Mouse (Mus musculus): Measurements from ENCODE around the gene Guk1. TPM values are rescaled to one million over a fixed set of nuclear protein-coding genes. Genes with fewer than 3 reads are reported as not detected.

Guk1 gene
- polyA plus RNA-seq, 1 experiment, result 54.9 TPM

DNA sequence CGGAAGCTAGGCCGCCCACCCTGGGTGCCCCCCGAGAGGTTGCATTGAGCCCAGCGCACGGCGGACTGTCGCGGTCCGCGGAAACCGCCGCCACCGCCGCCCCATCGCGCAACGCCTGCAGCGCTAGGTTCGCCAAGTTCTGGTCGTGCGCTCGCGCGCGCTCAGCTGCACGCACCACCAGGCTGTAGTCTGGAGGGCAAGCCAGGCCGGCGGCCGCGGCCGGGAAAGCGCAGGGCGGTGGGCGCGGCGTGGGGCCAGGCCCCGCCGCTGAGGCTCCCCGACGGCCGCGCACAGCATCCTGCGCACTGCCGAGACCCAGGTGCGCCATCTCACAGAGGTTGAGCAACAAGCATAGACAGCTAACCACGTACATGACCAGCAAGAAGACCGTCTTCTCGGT, 15.5 kb downstream of the Guk1 start:
- Histone ChIP-seq H3K9me3 (replicated peaks; ENCODE audit: control insufficient read depth, insufficient read depth, low read length, poor library complexity, severe bottlenecking) (no peaks in the 10 kb centered on the region), H3K27ac (ENCODE audit: insufficient read depth, low read length) (no peak overlapping the region), H3K36me3 (ENCODE audit: control insufficient read depth, insufficient read depth, low read length, poor library complexity, severe bottlenecking) (no peaks in the 10 kb centered on the region), H3K4me1 (ENCODE audit: control insufficient read depth, insufficient read depth, low read length) (no peaks in the 10 kb centered on the region), H3K9ac (ENCODE audit: low read depth, poor library complexity, severe bottlenecking) (peak overlapping the region; percentile 60), H3K27me3 (ENCODE audit: control insufficient read depth, insufficient read depth, low read length, poor library complexity, severe bottlenecking) (peaks cover 11% of the 10 kb centered on the region; the same call in 1 of the 2 replicates), H3K4me3 (ENCODE audit: low read depth, low read length) (peak overlapping the region; percentile 83)
- no peak for TF ChIP-seq CTCF (IDR thresholded peaks at IDR 0.05; ENCODE audit: low read depth, low read length)
- TF ChIP-seq POLR2A (IDR thresholded peaks at IDR 0.05; ENCODE audit: insufficient read depth, low read length), result no peak
- TF ChIP-seq EP300 (IDR thresholded peaks at IDR 0.05; ENCODE audit: insufficient read depth, low read depth, low read length), result no peak

DNA sequence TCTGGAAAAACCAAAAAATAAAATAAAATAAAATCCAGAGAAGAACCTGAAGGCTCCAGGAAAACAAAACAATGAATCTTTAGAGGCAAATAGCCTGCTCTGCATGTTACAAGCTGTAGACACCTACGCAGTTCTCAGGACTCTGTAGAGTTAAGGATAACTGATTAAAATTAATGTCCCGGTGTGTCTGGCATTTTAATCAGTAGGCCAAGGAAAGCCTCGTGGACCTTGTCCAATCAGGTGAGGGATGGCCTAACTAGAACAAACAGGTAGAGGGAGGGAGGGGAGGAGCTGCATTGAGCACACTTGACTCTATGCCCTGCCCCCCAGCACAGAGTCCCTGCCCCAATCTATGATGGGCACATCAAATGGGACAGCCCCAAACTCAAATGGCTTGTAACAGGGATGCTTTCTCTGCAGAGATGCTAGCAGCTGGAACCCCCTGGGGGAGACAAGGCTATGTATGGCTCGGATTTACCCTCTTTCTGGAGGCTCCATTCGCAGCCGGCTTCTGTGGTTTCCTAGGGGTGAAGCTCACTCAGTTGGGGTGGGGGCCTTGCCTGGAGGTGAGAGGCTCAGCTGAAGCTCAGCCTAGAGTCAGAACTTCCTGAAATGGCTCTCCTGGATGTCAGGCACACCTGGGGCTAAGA, 17.7 kb downstream of the Guk1 start:
- TF ChIP-seq CTCF (IDR thresholded peaks at IDR 0.05; ENCODE audit: low read depth, low read length), result no peak
- H3K36me3 ChIP-seq (ENCODE audit: control insufficient read depth, insufficient read depth, low read length, poor library complexity, severe bottlenecking), result no peaks in the 10 kb centered on the region
- no peaks in the 10 kb centered on the region for H3K9me3 ChIP-seq (replicated peaks; ENCODE audit: control insufficient read depth, insufficient read depth, low read length, poor library complexity, severe bottlenecking)
- H3K9ac ChIP-seq (ENCODE audit: low read depth, poor library complexity, severe bottlenecking), result no peak overlapping the region
- H3K27me3 ChIP-seq (ENCODE audit: control insufficient read depth, insufficient read depth, low read length, poor library complexity, severe bottlenecking), result peaks cover 11% of the 10 kb centered on the region; the same call in 1 of the 2 replicates
- H3K4me3 ChIP-seq (ENCODE audit: low read depth, low read length), result no peak overlapping the region
- H3K27ac ChIP-seq (ENCODE audit: insufficient read depth, low read length), result no peak overlapping the region
- H3K4me1 ChIP-seq (ENCODE audit: control insufficient read depth, insufficient read depth, low read length), result no peaks in the 10 kb centered on the region

DNA sequence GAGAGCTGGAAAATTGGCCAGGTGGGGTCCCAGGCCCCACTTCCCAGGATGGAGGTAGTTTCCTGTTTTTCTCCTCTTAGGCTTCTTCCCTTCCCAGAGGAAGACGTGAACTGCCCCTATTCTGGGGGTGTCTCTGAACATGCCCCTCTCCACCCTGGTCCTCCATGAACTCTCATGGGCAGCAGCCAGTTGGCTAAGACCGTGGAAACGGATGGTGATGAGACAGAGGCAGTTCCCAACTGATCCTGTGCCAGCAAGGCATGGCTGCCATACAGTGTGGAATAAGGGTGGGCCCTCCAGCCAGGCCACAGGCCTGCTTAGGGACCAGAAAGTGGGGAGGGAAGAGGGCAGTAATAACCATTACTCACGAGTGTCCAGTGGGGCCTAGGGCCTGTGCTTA, 21.5 kb downstream of the Guk1 start:
- Histone ChIP-seq H3K36me3 (ENCODE audit: control insufficient read depth, insufficient read depth, low read length, poor library complexity, severe bottlenecking) (no peaks in the 10 kb centered on the region), H3K27me3 (ENCODE audit: control insufficient read depth, insufficient read depth, low read length, poor library complexity, severe bottlenecking) (no peaks in the 10 kb centered on the region), H3K4me3 (ENCODE audit: low read depth, low read length) (no peak overlapping the region), H3K27ac (ENCODE audit: insufficient read depth, low read length) (no peak overlapping the region), H3K9me3 (replicated peaks; ENCODE audit: control insufficient read depth, insufficient read depth, low read length, poor library complexity, severe bottlenecking) (no peaks in the 10 kb centered on the region), H3K4me1 (ENCODE audit: control insufficient read depth, insufficient read depth, low read length) (no peaks in the 10 kb centered on the region), H3K9ac (ENCODE audit: low read depth, poor library complexity, severe bottlenecking) (no peak overlapping the region)
- TF ChIP-seq EP300 (IDR thresholded peaks at IDR 0.05; ENCODE audit: insufficient read depth, low read depth, low read length) (no peak), CTCF (IDR thresholded peaks at IDR 0.05; ENCODE audit: low read depth, low read length) (no peak), POLR2A (IDR thresholded peaks at IDR 0.05; ENCODE audit: insufficient read depth, low read length) (no peak)

DNA sequence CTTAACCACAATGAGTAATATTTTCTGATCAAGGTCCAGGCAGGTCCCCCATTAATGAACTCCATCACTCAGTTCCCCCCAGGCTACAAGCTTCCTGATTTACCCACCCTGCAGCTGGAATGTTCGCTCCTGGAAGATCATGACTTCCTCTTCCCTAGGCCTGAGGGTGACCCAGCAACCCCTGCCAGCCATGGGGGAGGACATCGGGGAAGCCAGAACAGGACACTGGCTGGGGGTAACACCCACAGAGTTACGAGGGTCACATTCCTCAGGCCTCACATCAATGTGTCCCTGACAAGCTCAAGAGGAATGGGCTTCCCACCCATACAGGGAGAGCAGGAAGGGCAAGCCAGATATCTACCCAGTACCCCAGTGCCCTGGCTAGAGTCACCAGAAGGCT, 22.2 kb downstream of the Guk1 start:
- Histone ChIP-seq H3K27me3 (ENCODE audit: control insufficient read depth, insufficient read depth, low read length, poor library complexity, severe bottlenecking) (no peaks in the 10 kb centered on the region), H3K9me3 (replicated peaks; ENCODE audit: control insufficient read depth, insufficient read depth, low read length, poor library complexity, severe bottlenecking) (no peaks in the 10 kb centered on the region), H3K27ac (ENCODE audit: insufficient read depth, low read length) (no peak overlapping the region), H3K36me3 (ENCODE audit: control insufficient read depth, insufficient read depth, low read length, poor library complexity, severe bottlenecking) (no peaks in the 10 kb centered on the region), H3K4me3 (ENCODE audit: low read depth, low read length) (no peak overlapping the region), H3K9ac (ENCODE audit: low read depth, poor library complexity, severe bottlenecking) (no peak overlapping the region), H3K4me1 (ENCODE audit: control insufficient read depth, insufficient read depth, low read length) (no peaks in the 10 kb centered on the region)
- no peak for TF ChIP-seq CTCF (IDR thresholded peaks at IDR 0.05; ENCODE audit: low read depth, low read length)
- TF ChIP-seq POLR2A (IDR thresholded peaks at IDR 0.05; ENCODE audit: insufficient read depth, low read length), result no peak
- TF ChIP-seq EP300 (IDR thresholded peaks at IDR 0.05; ENCODE audit: insufficient read depth, low read depth, low read length), result no peak

DNA sequence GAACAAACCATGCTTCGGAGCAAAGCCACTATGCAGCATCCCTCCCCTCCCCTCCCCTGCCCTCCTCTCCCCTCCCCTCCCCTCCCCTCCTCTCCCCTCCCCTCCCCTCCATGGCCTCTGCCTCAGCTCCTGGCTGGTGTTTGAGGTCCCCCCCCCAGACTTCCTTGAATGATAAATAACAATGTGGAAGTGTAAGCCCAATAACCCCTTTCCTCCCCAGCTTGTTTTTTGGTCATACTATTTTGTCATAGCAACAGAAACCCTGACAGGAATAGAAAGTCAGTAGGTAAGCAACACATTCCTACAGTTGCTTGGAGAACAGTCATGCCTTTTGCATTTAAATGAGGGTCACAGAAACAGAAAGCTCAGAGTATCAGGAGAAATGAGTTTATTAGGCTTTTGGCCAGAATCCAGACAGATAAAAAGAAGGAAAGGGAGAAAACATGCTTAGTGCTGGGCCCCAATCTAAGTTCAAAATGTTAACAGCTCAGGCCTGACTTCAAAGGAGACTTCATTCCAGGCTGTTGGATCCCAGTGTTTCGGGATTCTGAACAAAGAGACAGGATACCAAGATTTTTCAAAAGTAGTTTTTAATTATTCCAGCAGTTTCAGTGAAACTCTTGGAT, 26.3 kb downstream of the Guk1 start:
- Histone ChIP-seq H3K4me1 (ENCODE audit: control insufficient read depth, insufficient read depth, low read length) (no peaks in the 10 kb centered on the region), H3K36me3 (ENCODE audit: control insufficient read depth, insufficient read depth, low read length, poor library complexity, severe bottlenecking) (no peaks in the 10 kb centered on the region), H3K9ac (ENCODE audit: low read depth, poor library complexity, severe bottlenecking) (no peak overlapping the region), H3K27me3 (ENCODE audit: control insufficient read depth, insufficient read depth, low read length, poor library complexity, severe bottlenecking) (no peaks in the 10 kb centered on the region), H3K27ac (ENCODE audit: insufficient read depth, low read length) (no peak overlapping the region), H3K4me3 (ENCODE audit: low read depth, low read length) (no peak overlapping the region), H3K9me3 (replicated peaks; ENCODE audit: control insufficient read depth, insufficient read depth, low read length, poor library complexity, severe bottlenecking) (no peaks in the 10 kb centered on the region)
- TF ChIP-seq CTCF (IDR thresholded peaks at IDR 0.05; ENCODE audit: low read depth, low read length), result no peak
- TF ChIP-seq POLR2A (IDR thresholded peaks at IDR 0.05; ENCODE audit: insufficient read depth, low read length), result no peak

DNA sequence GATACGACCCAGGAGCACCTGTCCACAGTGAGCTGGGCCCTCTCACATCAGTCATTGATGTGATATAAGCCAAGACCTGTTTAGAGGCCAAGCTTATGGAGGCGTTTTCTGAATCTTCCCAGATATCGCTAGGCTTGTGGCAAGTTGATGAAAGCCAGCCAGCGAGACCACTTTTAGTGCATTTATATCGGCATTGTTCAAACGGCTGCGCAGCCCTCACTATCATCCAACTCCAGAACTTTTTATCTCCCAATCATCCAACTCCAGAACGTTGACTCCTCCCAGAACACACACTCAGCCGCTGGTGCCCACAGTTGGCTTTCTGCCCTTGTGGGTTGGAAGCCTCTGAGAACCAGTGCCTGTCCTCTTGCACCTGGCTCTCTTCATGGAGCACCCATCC, 27.6 kb downstream of the Guk1 start:
- no peaks in the 10 kb centered on the region for H3K4me1 ChIP-seq (ENCODE audit: control insufficient read depth, insufficient read depth, low read length)
- H3K9ac ChIP-seq (ENCODE audit: low read depth, poor library complexity, severe bottlenecking), result peak overlapping the region; percentile 75
- H3K9me3 ChIP-seq (replicated peaks; ENCODE audit: control insufficient read depth, insufficient read depth, low read length, poor library complexity, severe bottlenecking), result no peaks in the 10 kb centered on the region
- H3K4me3 ChIP-seq (ENCODE audit: low read depth, low read length), result peak overlapping the region; percentile 29
- TF ChIP-seq CTCF (IDR thresholded peaks at IDR 0.05; ENCODE audit: low read depth, low read length) (no peak), EP300 (IDR thresholded peaks at IDR 0.05; ENCODE audit: insufficient read depth, low read depth, low read length) (no peak), POLR2A (IDR thresholded peaks at IDR 0.05; ENCODE audit: insufficient read depth, low read length) (no peak)
- H3K27ac ChIP-seq (ENCODE audit: insufficient read depth, low read length), result peak overlapping the region; percentile 79
- no peaks in the 10 kb centered on the region for H3K36me3 ChIP-seq (ENCODE audit: control insufficient read depth, insufficient read depth, low read length, poor library complexity, severe bottlenecking)
- no peaks in the 10 kb centered on the region for H3K27me3 ChIP-seq (ENCODE audit: control insufficient read depth, insufficient read depth, low read length, poor library complexity, severe bottlenecking)

Measured in ES-Bruce4 (cell line).